Mouse (Mus musculus) embryo, embryonic 9.5 days (tissue): Measurements from ENCODE around the gene Plin1.

Experiments used
- DNase-seq: peaks from one replicate; pipeline ENCODE4 v3.0.0-alpha.2; 2017; ENCODE audit errors: extremely low spot score

Plin1 gene

GRCm38 (mm10) chr7:79736511-79736910, 3.8 kb upstream of the Plin1 start:
- DNase-seq = no peak

GRCm38 (mm10) chr7:79734563-79734962, 1.9 kb upstream of the Plin1 start:
- no peak for DNase-seq

GRCm38 (mm10) chr7:79731438-79731837, 1.3 kb downstream of the Plin1 start:
- DNase-seq = no peak

- no peak for DNase-seq
Measured at GRCm38 (mm10) chr7:79729743-79730370, 2.8 kb downstream of the Plin1 start.

GRCm38 (mm10) chr7:79729169-79729568, 3.5 kb downstream of the Plin1 start:
- peak; percentile 80 for DNase-seq

- peak; percentile 80 for DNase-seq
Measured at GRCm38 (mm10) chr7:79728219-79728618, 4.5 kb downstream of the Plin1 start.

GRCm38 (mm10) chr7:79727091-79727490, 5.6 kb downstream of the Plin1 start:
- peak; percentile 59 for DNase-seq

- peak; percentile 70 for DNase-seq
Measured at GRCm38 (mm10) chr7:79721386-79721977, 11.2 kb downstream of the Plin1 start.

GRCm38 (mm10) chr7:79715187-79715981, 17.3 kb downstream of the Plin1 start, which contains the start of gene Kif7:
Gene Kif7, minus strand, starts transcription at chr7:79715720.
- peak; percentile 93 for DNase-seq

GRCm38 (mm10) chr7:79710831-79711230, 21.9 kb downstream of the Plin1 start:
- no peak for DNase-seq

- DNase-seq = peak; percentile 73
Measured at GRCm38 (mm10) chr7:79710130-79710607, 22.5 kb downstream of the Plin1 start.

GRCm38 (mm10) chr7:79705210-79705609, 27.5 kb downstream of the Plin1 start:
- no peak for DNase-seq

- DNase-seq = no peak
Measured at GRCm38 (mm10) chr7:79702755-79703154, 29.9 kb downstream of the Plin1 start.

GRCm38 (mm10) chr7:79696495-79696894, 36.2 kb downstream of the Plin1 start:
- DNase-seq = no peak

GRCm38 (mm10) chr7:79680231-79680630, 52.5 kb downstream of the Plin1 start:
- DNase-seq = no peak

GRCm38 (mm10) chr7:79679186-79679585, 53.5 kb downstream of the Plin1 start:
- no peak for DNase-seq

- no peak for DNase-seq
Measured at GRCm38 (mm10) chr7:79670900-79671604, 61.7 kb downstream of the Plin1 start.
